Mouse (Mus musculus) brain, embryonic 14.5 days (tissue): ENCODE measurements around the gene 5031439G07Rik. TPM values are rescaled to one million over a fixed set of nuclear protein-coding genes. Genes with fewer than 3 reads are reported as not detected.
"Not testable (repeated sequence)": the region's sequence is repeated elsewhere in the genome, so short reads cannot be mapped to it uniquely, and the experiment has no call there.

Source experiments
- DNase-seq: peaks from one replicate; pipeline ENCODE4 v3.0.0-alpha.2; 2011; ENCODE audit warnings: low read depth
- CTCF ChIP-seq: fragments of 200-500 bp; IDR thresholded peaks from 2 replicates; pipeline ENCODE4 v1.5.1; 2012; ENCODE audit warnings: inconsistent platforms, mild to moderate bottlenecking, moderate library complexity, borderline replicate concordance; ENCODE audit not compliant: insufficient read depth, insufficient read length; ENCODE audit errors: extremely low read depth
- POLR2A ChIP-seq: fragments of 200-500 bp; IDR thresholded peaks from 2 replicates; pipeline ENCODE4 v1.6.1; 2012; ENCODE audit warnings: mild to moderate bottlenecking, inconsistent platforms, borderline replicate concordance; ENCODE audit not compliant: poor library complexity, insufficient read depth, insufficient read length, severe bottlenecking; ENCODE audit errors: extremely low read depth
- polyA plus RNA-seq: library from polyadenylated mRNA; depleted of rRNA; stranded (reverse); fragments of >200 nt; gene quantifications from 2 replicates; pipeline ENCODE4 v1.2.3, GENCODE M21; 2012; rRNA removed

5031439G07Rik gene
- polyA plus RNA-seq, result 39.4 and 69.9 TPM in 2 replicates

GRCm38 (mm10) chr15:84987874-84988825 is at the start of gene 5031439G07Rik:
Gene 5031439G07Rik, minus strand, starts transcription at chr15:84988551.
- TF ChIP-seq CTCF (no peak), POLR2A (peak; percentile 90)
- DNase-seq, result peak; percentile 98

- peak; percentile 22 for DNase-seq
- TF ChIP-seq POLR2A (no peak), CTCF (no peak)
Observed at GRCm38 (mm10) chr15:85037343-85037690, 49.0 kb upstream of the 5031439G07Rik start.

GRCm38 (mm10) chr15:85036566-85037342 is 48.4 kb upstream of the 5031439G07Rik start:
- DNase-seq, result peak; percentile 98
- TF ChIP-seq CTCF, result no peak
- peak; percentile 88 for TF ChIP-seq POLR2A

GRCm38 (mm10) chr15:85033916-85034315 is 45.6 kb upstream of the 5031439G07Rik start:
- DNase-seq, result not testable (repeated sequence)

GRCm38 (mm10) chr15:85031866-85032265 is 43.5 kb upstream of the 5031439G07Rik start:
- peak; percentile 60 for DNase-seq

GRCm38 (mm10) chr15:85030643-85031042 is 42.3 kb upstream of the 5031439G07Rik start:
- DNase-seq, result not testable (repeated sequence)

More at GRCm38 (mm10) chr15:85031866-85032265, 43.5 kb upstream of the 5031439G07Rik start:
- TF ChIP-seq CTCF (no peak), POLR2A (no peak)

- not testable (repeated sequence) for DNase-seq
Observed at GRCm38 (mm10) chr15:85028648-85029047, 40.3 kb upstream of the 5031439G07Rik start, which contains the start of gene Fam118a. Gene Fam118a, plus strand, starts transcription at chr15:85028948.

- DNase-seq, result no peak
- TF ChIP-seq CTCF (no peak), POLR2A (no peak)
Observed at GRCm38 (mm10) chr15:85027740-85028139, 39.4 kb upstream of the 5031439G07Rik start.

GRCm38 (mm10) chr15:85026197-85026596 is 37.8 kb upstream of the 5031439G07Rik start:
- TF ChIP-seq POLR2A, result no peak
- TF ChIP-seq CTCF, result no peak
- no peak for DNase-seq

GRCm38 (mm10) chr15:85022211-85022610 is 33.9 kb upstream of the 5031439G07Rik start:
- no peak for DNase-seq
- TF ChIP-seq POLR2A, result no peak
- TF ChIP-seq CTCF, result no peak

GRCm38 (mm10) chr15:85016951-85017664 is 28.8 kb upstream of the 5031439G07Rik start, which contains the start of gene Upk3a:
Gene Upk3a, plus strand, starts transcription at chr15:85017141.
- DNase-seq, result no peak
- no peak for TF ChIP-seq POLR2A
- TF ChIP-seq CTCF, result no peak
